In genomic region chr5:147430361-147430935, GRCm38 (mm10) we compare ENCODE assay signal across 8 mouse cellular contexts. TPM values are rescaled to one million over a fixed set of nuclear protein-coding genes. Genes with fewer than 3 reads are reported as not detected.
DNase-seq lines count a peak whose midpoint lies in the region; ATAC-seq and TF ChIP-seq lines count a peak whose summit lies in the region.

No protein-coding gene starts in this region.

- under 1% methylated on average over 72 of the region's 91 CpGs for WGBS in cerebellum, adult 2 months
- 0% methylated on average over 43 of the region's 91 CpGs for WGBS in liver, embryonic 13.5 days (ENCODE audit: insufficient replicate concordance)

- peak overlapping the region; percentile 99 for H3K9ac ChIP-seq in liver, embryonic 13.5 days

- peak overlapping the region; percentile 83 for H3K4me2 ChIP-seq in liver, embryonic 13.5 days

- no peaks in the 10 kb centered on the region for H3K9me3 ChIP-seq in liver, embryonic 13.5 days (replicated peaks)

- TF ChIP-seq POLR2A in cerebellum, adult 2 months (IDR thresholded peaks at IDR 0.05; ENCODE audit: borderline replicate concordance, insufficient read depth, low read length) = no peak

- H3K4me3 ChIP-seq in cerebellum, adult 2 months (replicated peaks; ENCODE audit: insufficient read depth, low read depth, low read length) = peak overlapping the region; percentile 98
- peak overlapping the region; percentile 99 for H3K4me3 ChIP-seq in liver, embryonic 13.5 days (replicated peaks)

- peaks cover 28% of the 10 kb centered on the region for H3K4me1 ChIP-seq in cerebellum, adult 2 months (ENCODE audit: control insufficient read depth, insufficient read depth, low read length)
- H3K4me1 ChIP-seq in liver, embryonic 13.5 days (replicated peaks) = peaks cover 58% of the 10 kb centered on the region

- H3K27ac ChIP-seq in cerebellum, adult 2 months (ENCODE audit: insufficient read depth, low read length) = peak overlapping the region; percentile 100
- H3K27ac ChIP-seq in liver, embryonic 13.5 days = peak overlapping the region; percentile 99

- ATAC-seq in liver, embryonic 13.5 days (ENCODE audit: low read depth) = peak; percentile 86

- no peak for TF ChIP-seq CTCF in cerebellum, adult 2 months (IDR thresholded peaks at IDR 0.05; ENCODE audit: borderline replicate concordance, insufficient read depth, low read depth, low read length)

- peak; percentile 25 to 48 for DNase-seq in left cerebral cortex, adult 18-20 months (ENCODE audit: low spot score in 2 of 2)
- DNase-seq in left cerebral cortex, adult 11 months (ENCODE audit: low spot score) = no peak
- DNase-seq in cerebellum, adult 2 months = no peak
- peak; percentile 35 for DNase-seq in gastrocnemius, adult 18-20 months (ENCODE audit: low spot score)
- DNase-seq in kidney, adult 11 months = peak; percentile 26
- peak; percentile 38 for DNase-seq in liver, embryonic 13.5 days
- peak; percentile 30 to 46 for DNase-seq in natural killer cell, adult 2 months (ENCODE audit: low spot score in 2 of 2)
- peak; percentile 77 for DNase-seq in testis, postnatal 14 days (ENCODE audit: low spot score)

- H3K36me3 ChIP-seq in liver, embryonic 13.5 days = peaks cover 6% of the 10 kb centered on the region; the same call in 1 of the 2 replicates

- H3K27me3 ChIP-seq in cerebellum, adult 2 months (ENCODE audit: control insufficient read depth, insufficient read depth, low read length) = no peaks in the 10 kb centered on the region
- no peaks in the 10 kb centered on the region for H3K27me3 ChIP-seq in liver, embryonic 13.5 days

RNA-seq across cellular contexts. Expression of gene Pan3, which starts 0.5 kb away (rescaled TPM):
- total RNA-seq in left cerebral cortex, adult 18-20 months (2021) = 10 to 100 TPM; 74.2 to 79.9 TPM
- polyA plus RNA-seq in cerebellum, adult 2 months (2012; rRNA removed) = 97.4 and 105 TPM in 2 replicates
- 10 to 100 TPM; 19.4 to 20.0 TPM for total RNA-seq in gastrocnemius, adult 18-20 months (2021)
- 39.0 and 39.3 TPM in 2 replicates for polyA plus RNA-seq in liver, embryonic 13.5 days (2015; fragmentation: Nextera tagmentation; extraction: Ambion mirVana)

RNA-seq across cellular contexts. Expression of gene Flt3, which starts 30.2 kb away (rescaled TPM):
- total RNA-seq in left cerebral cortex, adult 18-20 months (2021) = 1 to 10 TPM; 6.1 to 9.1 TPM
- 24.8 and 25.3 TPM in 2 replicates for polyA plus RNA-seq in cerebellum, adult 2 months (2012; rRNA removed)
- under 1 TPM; 0.07 TPM for total RNA-seq in gastrocnemius, adult 18-20 months (2021)
- polyA plus RNA-seq in liver, embryonic 13.5 days (2015; fragmentation: Nextera tagmentation; extraction: Ambion mirVana) = 1.6 and 1.8 TPM in 2 replicates

Comparison
In these comparisons a context has a peak if more than half of its experiments do, and no peak if none do; other contexts are left out.
1. DNase-seq: peak in left cerebral cortex, adult 18-20 months (2 of 2), gastrocnemius, adult 18-20 months (single experiment), kidney, adult 11 months (single experiment), liver, embryonic 13.5 days (single experiment), natural killer cell, adult 2 months (2 of 2) and testis, postnatal 14 days (single experiment); none in left cerebral cortex, adult 11 months (single experiment) and cerebellum, adult 2 months (0 of 2).
2. RNA of gene Flt3, which starts 30.2 kb away (total RNA-seq): 6.1 to 9.1 TPM in left cerebral cortex, adult 18-20 months; 0.07 TPM in gastrocnemius, adult 18-20 months; every median in the first group is over 4 times any median in the second.